Mouse (Mus musculus) adrenal gland, postnatal 4 days (tissue): ENCODE data around the gene Cux2. TPM values are rescaled to one million over a fixed set of nuclear protein-coding genes. Genes with fewer than 3 reads are reported as not detected.

ENCODE experiments used
- DNase-seq, 2 experiments: peaks; one replicate each; pipeline ENCODE4 v3.0.0; 2021 to 2022; ENCODE audit warnings: low spot score in 2 of 2, mixed read lengths in 2 of 2
- total RNA-seq, 2 experiments: library from RNA; stranded (reverse); gene quantifications; 2 replicates each; pipeline ENCODE4 v1.2.3; 2021

The Cux2 gene
- total RNA-seq, 2 experiments from 2014 or later: 37.5 to 37.8 TPM

DNA sequence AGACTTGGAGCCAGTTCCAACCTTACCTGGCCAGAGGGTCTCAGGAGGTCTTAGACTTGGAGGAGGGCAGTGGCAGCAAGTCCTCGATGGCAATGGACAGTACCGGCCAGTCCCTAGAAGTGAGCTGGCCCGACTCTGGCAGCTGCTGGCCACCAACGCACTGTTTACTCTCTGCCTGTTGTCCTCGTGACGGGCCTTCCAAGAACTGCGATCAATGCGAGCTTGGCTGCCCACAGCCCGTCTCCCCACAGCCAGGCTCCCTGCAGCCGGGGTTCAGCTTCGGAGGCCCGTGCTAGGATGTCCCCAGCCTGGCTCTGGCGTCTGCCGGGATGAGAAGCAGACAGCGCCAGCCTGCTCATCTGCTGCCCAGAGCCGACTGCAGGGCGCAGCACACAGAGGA is 30.6 kb downstream of the Cux2 start:
- DNase-seq: no peak

DNA sequence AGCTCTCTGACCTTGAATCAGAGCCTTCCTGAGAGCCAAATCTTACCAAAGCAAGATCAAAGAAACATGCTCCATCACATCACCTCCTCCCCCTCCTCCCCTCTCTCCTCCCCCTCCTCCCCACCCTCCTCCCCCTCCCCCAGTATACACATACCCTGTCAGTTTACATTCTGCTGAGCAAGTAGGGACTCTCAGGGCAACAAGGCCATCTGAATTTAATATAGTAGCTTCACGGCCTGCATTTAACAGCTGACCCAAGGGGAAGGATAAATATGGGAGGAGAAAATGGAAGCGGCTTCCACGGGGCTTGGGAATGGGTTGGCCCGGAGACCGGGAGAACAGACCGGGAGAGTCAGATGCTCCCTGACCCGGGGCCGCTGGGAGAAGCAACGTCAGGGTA is 32.1 kb downstream of the Cux2 start:
- DNase-seq: no peak

DNA sequence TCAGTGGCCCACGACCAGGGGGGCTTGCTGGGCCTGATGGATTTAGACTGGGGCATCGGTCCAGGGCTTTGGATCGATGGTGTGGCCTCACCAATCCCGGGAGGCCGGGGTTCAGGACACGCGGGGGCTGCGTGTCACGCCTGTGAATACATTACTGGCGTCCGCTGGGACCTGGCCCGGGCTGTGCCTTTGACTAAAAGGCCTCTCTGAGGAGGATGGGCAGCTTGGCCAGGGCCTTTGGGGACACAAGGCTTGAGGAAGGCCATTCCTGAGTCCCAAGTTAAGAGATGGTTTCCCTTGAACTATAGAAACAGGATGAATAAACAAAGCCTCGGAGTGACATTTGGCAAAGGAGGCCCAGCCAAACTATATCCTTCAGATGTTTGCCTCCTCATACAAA is 32.6 kb downstream of the Cux2 start:
- peak in 1 of 2 experiments; percentile 31 for DNase-seq

DNA sequence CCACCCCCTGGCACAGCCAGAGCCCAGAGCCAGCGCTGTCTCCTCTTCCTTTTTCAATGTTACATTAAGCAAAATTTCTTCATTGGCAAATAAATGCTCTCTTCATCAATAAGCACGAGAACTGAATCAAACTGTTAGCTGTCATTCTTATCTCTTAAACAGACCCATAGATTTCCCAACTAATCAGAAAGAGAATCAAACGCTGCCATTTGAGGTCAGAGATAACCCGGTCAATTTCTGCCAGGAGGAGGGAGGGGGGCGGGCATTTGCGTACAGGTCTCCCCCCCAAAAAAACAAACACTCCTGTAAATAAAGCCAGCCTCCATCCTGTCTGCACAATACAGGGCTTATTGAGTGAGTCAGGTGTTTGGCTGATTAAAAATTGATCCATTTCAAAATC is 33.2 kb downstream of the Cux2 start:
- DNase-seq: no peak

DNA sequence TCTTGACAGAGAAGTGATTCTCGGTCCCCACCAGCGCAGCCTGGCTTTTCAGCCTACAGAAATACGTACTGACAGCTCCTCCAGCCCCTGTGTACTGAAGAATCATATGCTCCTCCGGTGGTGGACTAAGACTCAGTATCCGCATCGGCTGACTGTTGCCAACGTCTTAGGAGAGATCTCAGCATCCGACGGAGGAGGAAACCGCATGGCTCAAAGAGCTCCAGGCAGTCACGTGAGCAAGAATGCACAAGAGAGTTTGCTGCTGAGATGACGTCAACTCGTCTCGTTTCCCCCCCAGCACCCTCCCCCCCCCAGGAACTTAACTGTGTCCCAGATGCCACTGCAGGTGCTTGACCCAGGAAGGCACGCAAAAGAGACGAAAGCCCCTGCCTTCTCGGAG is 34.8 kb downstream of the Cux2 start:
- no peak for DNase-seq

DNA sequence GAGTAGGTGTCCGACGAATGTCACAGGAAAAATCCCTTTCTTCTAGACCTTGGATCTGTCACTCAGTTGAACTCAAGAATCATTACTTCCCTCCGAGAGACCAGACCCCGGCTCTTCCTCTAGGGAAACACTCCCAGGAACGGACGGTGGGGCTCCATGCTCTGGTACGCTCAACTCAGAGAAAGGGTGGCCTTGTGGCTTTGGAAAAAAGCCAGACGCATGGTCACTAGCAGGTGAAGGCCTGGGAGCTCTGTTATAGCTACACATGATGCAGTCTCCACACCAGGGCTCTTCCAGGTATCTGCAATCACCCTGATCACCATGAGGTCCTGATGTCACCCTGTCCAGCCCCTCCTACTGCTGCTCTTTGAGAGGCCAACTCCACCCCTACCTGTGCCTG is 35.2 kb downstream of the Cux2 start:
- no peak for DNase-seq

DNA sequence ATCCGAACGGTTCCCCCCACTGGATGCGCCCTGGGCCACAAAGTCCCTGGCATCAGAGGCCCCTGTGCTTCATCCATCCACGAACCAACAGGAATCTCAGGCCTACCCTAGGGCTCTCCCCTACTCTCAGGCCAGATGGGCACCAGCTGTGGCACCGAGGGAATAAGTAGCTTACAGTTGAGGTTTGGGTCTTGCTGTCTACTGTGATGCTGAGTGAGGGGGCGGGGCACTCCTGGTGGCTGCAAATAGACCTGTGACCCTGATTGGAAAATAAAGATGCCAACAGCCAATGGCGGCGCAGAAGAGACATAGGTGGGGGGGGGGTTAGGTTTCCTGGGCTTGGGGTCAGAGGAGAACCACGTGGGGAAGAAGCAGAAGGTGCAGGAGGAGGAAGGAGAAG is 38.6 kb downstream of the Cux2 start:
- DNase-seq: no peak

DNA sequence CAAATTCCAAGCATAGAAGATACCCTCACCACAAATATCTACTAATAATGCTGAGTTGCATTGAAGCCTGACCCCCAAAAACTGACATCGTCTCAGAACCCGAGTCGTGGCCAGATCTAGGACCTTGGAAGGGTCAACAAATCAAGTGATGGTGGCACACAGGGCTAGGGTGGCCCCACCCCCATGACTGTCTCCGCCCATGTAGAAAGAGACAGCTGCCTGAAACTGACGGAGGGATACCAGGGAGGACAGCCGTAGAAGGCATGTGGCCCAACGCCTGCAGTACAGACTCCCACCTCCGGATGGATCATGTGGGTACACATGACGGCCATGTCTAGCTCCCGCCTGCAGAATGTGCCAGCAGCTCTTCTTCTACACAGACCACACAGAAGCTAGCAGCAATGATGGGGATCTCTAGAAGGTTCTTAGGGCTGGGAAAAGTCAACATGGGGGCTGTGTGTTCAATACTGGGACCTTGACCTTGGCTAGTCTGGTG is 41.9 kb downstream of the Cux2 start:
- DNase-seq: no peak

DNA sequence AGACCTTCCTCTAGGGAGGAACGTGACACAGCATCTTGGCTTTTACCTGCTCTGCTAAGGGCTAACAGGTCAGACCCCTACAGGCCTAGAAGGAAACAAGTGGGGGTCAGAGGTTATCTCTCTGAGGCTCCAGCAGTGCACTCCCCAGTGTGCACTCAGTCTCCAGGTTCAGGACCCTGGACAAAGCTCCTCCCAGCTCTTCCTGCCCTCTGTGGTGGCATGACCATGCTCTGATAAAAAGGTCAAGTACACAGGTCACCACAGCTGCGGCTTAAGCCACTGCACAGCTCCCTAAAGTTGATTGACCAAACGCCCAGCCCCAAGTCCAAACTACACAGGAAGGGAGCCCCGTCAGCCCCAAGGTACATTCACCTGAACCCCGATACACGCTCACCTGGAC is 46.4 kb downstream of the Cux2 start:
- DNase-seq: no peak

DNA sequence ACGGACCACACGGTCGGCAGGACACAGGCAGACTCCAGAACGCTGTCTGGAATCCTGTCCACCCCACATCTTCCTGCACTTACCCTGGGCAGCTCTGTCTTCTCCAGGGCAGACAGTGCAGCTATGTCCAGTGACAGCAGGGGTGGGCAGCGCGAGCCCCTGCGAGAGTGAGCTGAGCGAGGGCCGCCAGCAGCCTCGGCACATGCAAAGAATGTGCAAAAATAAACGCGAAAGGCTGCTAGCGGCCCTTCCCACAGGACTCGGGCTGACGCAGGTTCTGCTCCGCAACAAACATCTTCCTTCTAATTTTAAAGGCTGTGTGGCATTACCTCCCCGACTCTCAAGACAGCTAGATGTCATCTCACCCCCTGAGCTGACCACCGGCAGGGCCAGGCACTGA is 47.8 kb downstream of the Cux2 start:
- DNase-seq: no peak

DNA sequence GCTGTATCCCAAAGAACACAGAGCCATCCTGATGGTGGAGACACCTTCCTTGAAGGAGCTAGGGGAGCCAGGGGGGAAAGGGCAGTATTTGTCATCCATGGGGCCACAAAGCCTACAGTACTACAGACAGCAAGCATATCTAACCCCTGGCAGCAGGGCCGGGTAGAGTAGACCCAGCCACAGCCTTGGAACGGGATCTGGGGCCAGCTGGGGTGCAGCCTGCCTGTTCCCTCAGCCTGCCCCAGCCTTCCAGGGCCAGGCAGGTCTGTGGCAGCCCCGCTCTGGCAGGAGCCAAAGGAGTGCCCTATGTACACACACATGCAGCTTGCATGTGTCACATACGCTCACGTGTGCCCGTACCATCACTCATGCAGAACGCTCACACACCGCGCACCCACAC is 48.6 kb downstream of the Cux2 start:
- DNase-seq: no peak

DNA sequence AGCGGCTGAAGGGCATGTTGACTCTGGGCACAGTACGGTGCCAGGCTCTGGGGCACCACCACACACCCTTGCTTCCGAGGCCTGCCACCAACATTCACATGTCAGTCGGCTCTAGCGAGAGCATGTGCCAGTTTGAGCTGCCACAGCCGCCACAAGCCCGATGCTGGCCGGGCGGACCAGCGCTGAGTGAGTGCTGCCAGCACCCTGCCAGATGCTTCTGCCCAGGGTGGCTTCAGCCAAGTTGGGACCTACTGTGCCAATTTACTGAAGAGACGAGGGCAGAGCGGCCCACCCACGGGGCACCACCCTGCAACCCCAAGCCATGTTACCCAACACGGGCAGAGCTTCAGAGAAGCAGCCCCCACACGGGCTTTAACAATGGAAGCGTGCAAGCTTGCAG is 49.5 kb downstream of the Cux2 start:
- no peak for DNase-seq

DNA sequence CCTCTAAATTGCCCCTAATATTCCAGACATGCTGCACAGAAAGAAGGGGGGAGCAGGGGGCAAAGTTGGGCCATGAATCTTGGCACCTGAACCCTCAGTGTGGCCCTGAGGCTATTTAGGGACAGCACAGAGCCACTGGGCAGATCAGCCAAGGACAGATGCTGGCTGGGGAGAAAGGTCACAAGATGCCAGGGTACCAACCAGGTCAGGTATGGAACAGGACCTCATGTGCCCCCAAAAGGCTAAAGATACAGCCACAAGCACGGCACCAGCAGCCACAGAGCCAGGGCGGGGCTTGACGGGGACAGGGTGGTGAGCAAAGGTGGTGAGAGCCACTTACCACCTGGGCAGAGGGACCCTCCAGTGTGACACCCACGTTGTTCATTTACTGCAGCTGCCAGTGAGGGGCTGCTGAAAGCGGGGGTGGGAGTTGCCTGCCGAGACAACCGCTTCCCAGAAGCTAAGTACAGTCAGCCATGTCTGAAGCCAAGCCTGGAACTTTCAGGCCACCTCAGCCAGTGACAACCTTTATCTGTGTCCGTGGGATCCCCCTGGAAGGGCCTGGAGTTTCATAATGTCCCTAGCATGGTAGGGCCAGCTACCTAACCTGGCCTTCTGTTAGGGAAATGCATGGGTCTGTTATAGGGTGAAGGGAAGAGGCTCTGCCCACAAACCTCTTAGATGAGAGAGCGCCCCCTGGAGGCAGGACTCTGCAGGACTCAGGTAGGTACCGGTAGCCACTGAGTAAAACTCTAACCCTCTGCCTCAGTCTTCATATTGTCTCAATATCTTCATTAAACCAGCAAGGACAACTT is 50.7 kb downstream of the Cux2 start:
- DNase-seq: peak in 1 of 2 experiments; percentile 62

DNA sequence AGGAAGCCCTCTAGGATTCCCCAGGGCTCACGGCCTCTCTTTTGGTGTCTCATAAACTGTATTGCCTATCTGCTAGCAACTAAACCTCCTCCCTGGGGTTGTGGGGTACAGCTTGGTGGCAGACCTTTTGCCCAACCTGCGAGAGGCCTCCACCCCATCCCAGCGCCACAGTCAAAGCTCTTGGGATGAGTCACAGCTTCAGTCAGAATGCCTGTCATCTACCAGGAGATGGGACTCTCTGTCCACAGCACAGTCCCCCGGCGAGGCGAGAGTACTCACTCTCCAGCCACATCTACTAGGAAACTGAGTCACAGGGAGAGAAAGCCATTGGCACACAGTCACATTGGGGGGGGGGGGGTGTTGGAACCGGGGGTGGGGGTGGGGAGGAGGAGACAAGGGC is 51.6 kb downstream of the Cux2 start:
- DNase-seq: no peak

DNA sequence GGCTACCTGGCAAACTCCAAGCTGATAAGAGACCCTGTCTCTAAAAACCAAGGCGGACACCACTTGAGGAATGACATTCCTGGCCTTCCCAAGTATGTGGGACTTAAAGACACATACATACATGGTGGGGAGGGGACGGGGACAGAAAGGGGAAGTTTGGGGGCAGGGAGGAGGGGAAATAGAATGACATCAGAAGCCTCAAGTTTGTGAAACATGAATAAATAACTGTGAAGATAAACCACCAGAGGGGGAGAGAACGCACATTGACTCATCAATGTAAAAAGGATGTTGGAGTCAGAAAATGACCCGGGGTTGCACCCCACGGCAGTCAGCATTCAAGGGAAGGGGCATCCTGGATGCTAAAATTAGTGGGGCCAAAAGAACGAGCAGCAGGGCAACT is 53.2 kb downstream of the Cux2 start:
- no peak for DNase-seq

DNA sequence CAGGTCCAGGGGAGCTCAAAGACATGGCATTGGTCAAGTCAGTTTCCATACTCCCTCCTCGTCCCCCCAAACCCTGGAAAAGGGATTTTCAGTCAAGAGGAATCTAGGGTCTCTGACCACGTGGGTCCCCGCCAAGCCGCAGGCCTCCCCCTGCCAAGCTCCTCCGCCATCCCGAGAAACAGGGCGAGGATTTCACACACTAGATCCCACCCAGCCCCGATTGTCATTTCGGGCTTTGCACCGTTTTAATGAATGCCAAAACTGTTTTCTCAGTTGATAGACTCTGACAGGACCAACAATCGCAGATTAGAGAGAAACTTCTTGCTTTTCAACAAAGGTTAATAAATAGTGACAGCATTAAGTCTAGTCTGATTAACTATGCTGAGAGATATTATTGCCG is 55.1 kb downstream of the Cux2 start:
- no peak for DNase-seq

DNA sequence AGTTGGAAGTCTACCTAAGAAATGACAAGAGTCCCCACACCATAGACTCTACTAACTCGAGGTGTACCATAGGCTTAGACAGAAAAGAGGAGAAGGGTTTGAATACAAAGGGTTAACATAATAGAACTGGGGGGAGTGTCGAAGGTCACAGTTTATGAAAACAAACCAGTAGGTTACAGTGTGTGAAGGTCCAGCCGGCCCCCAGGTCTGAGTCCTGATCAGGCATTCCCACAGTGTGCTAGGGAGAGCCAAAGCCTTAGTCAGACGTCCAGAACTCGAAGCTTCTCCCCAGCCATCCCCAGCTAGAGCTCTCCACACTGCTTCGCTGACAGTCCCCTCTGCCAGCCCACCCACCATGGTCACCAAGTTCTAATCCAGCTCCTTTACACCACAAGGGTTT is 58.0 kb downstream of the Cux2 start:
- no peak for DNase-seq

DNA sequence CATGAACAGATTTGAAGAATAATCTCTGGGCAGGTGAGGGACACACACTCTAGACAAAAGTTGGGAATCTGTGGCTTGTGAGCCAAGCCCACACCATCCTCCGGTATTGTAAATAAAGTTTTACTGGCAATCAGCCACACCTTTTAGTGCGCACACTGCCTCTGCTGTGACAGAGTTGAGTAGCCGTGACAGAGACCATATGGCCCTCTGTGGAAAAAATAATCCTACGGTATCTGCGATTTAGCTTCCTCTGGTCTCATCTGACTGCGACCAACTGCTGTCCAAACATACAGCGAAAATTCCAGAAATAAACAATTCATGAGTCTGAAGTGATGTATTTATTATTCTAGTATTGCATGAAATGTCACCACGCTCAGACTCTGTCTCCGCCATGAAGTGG is 64.0 kb downstream of the Cux2 start:
- no peak for DNase-seq

DNA sequence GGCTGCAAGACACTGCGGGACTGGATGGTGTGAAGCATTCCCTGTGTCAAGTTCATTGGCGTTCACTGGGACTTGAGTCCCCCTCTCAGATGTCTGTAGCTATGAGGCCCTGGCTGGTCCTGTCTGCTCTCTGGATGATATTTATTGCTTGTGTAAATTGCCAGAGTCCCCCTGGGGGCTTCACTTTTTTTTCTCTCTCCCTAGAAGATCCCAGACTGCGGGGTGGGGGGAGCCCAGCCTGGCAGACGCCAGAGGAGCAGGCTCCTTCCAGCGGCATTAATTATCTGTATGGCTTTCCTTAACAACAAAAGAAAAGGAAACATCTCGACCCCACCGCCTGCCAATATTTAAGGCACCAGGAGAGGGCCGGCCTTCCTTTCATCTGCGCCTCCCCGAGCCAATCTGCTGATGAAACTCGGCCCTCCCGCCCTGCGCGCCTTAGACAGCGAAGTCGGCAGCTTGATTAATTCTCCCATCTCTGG is 68.2 kb downstream of the Cux2 start:
- no peak for DNase-seq

DNA sequence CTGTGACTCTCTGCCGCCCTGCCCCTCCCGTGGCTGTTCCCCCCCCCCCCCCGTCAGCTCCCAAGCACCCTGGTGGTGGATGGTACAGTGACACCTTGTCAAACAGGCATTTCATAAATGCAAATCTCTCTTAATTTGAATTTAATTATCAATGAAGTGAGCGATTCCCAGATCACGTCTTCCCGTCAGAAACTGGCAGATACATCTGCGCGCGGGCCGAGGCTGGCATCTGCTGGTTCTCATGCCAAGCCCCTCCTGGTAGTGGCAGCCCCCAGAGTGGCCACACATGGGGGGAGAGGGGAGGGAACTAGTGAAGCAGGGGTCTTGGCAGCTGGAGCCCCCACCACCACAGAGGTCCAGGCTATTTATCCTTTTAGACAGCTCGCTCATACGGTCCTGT is 73.6 kb downstream of the Cux2 start:
- DNase-seq: no peak

DNA sequence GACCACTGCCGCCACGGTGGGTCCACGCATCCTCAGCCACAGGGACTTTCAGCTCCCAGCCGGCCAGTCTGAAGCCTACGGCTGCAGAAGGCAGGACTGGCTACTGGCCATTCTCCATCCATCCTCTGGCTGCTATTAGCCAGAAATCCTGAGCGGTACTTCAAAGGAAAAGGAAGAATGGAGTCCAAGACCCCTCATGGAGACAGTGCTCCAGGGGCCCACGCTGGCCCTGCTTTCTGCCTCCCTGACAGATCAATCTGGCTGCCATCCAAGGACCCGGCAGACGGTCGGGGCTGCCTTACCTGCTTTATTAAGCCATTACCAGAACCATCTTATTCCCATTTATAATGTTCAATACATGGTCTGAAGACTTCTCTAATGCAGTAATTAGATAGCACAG is 76.4 kb downstream of the Cux2 start:
- no peak for DNase-seq

DNA sequence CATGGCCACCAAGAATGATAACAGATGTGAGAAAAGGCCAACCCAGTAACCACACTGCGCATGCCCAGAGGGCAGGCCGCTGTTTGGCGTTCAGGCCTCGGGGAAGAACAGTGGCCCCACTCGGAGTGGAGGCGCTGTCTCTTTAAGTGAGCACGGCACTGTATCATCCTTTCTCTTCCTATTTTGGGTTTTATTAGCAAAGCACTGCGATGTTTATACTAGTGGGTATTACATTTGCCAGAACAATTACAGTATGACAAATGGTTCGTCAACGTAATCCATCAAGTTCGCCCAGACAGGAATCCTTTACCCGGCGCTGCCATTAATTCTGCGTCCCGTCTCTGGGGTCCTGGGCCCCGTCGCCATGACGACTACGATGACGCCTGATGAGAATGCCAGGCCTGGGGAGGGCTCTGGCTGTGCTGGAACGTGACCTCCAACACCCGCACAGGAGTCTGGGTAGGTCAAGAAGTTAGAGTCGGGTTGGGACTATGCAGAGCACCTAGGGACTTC is 77.2 kb downstream of the Cux2 start:
- DNase-seq: no peak

DNA sequence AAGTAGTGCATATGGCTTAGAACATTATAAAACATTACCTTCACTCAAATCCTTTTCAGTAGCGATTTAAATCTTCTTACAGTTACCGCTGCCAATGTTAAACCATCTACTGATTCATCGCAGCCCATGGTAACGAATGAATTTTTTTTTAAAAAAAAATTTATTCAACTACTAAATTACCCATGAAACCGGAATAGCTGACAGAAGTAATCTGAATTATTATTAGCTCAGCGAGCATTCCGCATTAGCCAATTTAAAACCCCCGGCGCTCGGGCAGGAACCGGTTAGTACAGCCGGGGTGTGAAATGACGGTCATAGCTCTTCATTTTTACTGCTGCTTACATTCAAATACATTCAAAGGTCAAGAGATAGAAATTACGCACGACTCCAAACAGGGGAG is 80.9 kb downstream of the Cux2 start:
- no peak for DNase-seq
